Mouse (Mus musculus) heart, embryonic 13.5 days (tissue): ENCODE data around the gene Tab3. TPM values are rescaled to one million over a fixed set of nuclear protein-coding genes. Genes with fewer than 3 reads are reported as not detected.
A peak's percentile ranks its signal among the peaks of the same experiment; 100 is the strongest.

Source experiments
- ATAC-seq: fragments of 200-750 bp; cut with Nextera tagmentation; 2 replicates; pipeline ENCODE4 v1.8.0; 2017; ENCODE audit warnings: moderate TSS enrichment; ENCODE audit not compliant: insufficient number of reproducible peaks, low FRiP score, low TSS enrichment; ENCODE audit errors: extremely low read depth
- H3K27ac ChIP-seq: fragments of 300-500 bp; sonication (generic); replicated peaks from 2 replicates; pipeline ENCODE4 v1.5.1; 2015; ENCODE audit warnings: moderate library complexity, mild to moderate bottlenecking, inconsistent platforms
- H3K27me3 ChIP-seq: fragments of 300-500 bp; sonication (generic); replicated peaks from 2 replicates; pipeline ENCODE4 v1.6.1; 2015; ENCODE audit warnings: mild to moderate bottlenecking, inconsistent platforms
- H3K36me3 ChIP-seq: fragments of 300-500 bp; sonication (generic); 2 replicates; pipeline ENCODE4 v1.6.1; 2015; ENCODE audit warnings: mild to moderate bottlenecking, inconsistent platforms
- H3K4me1 ChIP-seq: fragments of 300-500 bp; sonication (generic); 2 replicates; pipeline ENCODE4 v1.6.1; 2015; ENCODE audit warnings: inconsistent platforms
- H3K4me2 ChIP-seq: fragments of 300-500 bp; sonication (generic); 2 replicates; pipeline ENCODE4 v1.6.1; 2015; ENCODE audit warnings: inconsistent platforms, mild to moderate bottlenecking, moderate library complexity
- H3K4me3 ChIP-seq: fragments of 300-500 bp; sonication (generic); 2 replicates; pipeline ENCODE4 v1.5.1; 2015; ENCODE audit warnings: moderate library complexity, mild to moderate bottlenecking, inconsistent platforms
- H3K9ac ChIP-seq: fragments of 300-500 bp; sonication (generic); 2 replicates; pipeline ENCODE4 v1.6.1; 2015; ENCODE audit warnings: inconsistent platforms, mild to moderate bottlenecking, moderate library complexity
- H3K9me3 ChIP-seq: fragments of 300-500 bp; sonication (generic); 2 replicates; pipeline ENCODE4 v1.6.1; 2016; ENCODE audit warnings: inconsistent platforms
- WGBS: fragments of 180-500 bp; shearing (Covaris S2); methylation state at CpG from one replicate; pipeline ENCODE4 v1.1.7; 2015; ENCODE audit warnings: mixed read lengths; 5-methylcytosine and 5-hydroxymethylcytosine counted together
- polyA plus RNA-seq: library from polyadenylated mRNA; unstranded; fragments of >200 nt; fragmentation: Nextera tagmentation; extraction: Ambion mirVana; gene quantifications from 2 replicates; pipeline ENCODE4 v1.2.1, GENCODE M21; 2015

Tab3 gene
- 2.6 and 3.6 TPM in 2 replicates for polyA plus RNA-seq

DNA sequence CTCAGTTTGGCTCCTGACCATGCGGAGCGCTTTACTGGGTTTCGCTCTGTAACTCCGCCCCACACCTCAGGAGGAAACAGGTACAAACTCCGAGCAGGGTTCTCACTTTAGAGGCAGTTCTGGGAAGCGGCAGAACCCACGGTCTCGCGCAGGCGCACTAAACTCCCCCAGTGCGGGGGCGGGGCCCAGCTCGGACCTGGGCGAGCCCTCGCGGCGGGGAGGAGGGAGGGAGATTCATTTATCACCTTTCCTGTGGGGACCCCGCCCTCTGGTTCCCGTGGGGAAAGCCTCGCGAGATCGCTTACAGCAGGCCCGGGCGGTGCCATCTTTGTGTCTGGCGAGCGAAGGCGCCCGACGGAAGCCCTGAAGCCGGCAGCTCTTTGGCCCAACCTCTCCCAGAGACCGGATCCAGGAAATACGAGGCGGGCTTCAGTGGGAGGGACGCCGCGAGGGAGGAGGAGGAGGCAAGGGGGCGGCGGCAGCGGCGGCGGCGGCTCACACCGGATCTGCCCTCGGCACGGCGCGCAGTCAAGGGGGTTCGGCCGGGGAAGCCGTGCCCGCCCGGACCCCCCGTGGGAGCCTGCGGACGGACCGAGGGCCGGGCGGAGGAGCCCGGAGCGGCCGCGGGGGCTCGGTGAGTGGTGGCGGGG, at the start of gene Tab3:
Tab3 (plus strand) TSS at position 491 of the 650 bp plus-strand sequence.
- WGBS = 13% methylated on average over 41 of the region's 64 CpGs
- Histone ChIP-seq H3K9ac (peak within 1 kb of the TSS; percentile 89), H3K4me3 (peak within 1 kb of the TSS; percentile 79), H3K27me3 (0 out of 2 replicates have a peak, but pooled peaks cover 5% of the 10 kb centered on the region), H3K9me3 (no peaks in the 10 kb centered on the region), H3K4me1 (peaks cover 17% of the 10 kb centered on the region), H3K27ac (peak within 1 kb of the TSS; percentile 71), H3K4me2 (peak within 1 kb of the TSS; percentile 72), H3K36me3 (no peaks in the 10 kb centered on the region)
- peak; percentile 98 for ATAC-seq

DNA sequence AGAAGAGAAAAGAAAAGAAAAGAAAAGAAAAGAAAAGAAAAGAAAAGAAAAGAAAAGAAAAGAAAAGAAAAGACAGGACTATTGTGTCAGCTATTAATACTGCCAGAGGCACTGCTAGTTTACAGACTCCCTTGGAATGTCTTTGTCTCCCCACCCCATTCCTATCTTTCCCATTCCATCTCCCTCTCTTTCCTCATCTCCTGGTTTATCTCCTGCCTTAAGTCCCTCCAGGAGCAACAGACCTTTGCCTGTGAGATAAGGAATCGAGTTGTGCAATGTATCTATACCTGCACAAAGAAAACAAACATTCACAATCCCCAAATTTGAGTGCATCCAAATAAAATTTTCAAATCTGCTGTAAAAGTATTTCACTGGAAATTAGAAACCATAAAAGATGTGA, 48.3 kb upstream of the Tab3 start:
- Histone ChIP-seq H3K4me3 (no peak overlapping the region), H3K27me3 (no peaks in the 10 kb centered on the region), H3K27ac (no peak overlapping the region), H3K36me3 (no peaks in the 10 kb centered on the region), H3K4me1 (no peaks in the 10 kb centered on the region), H3K9ac (no peak overlapping the region), H3K9me3 (no peaks in the 10 kb centered on the region), H3K4me2 (no peak overlapping the region)
- 13% methylated on average over 1 of the region's 1 CpGs for WGBS
- no peak for ATAC-seq

- no peaks in the 10 kb centered on the region for H3K36me3 ChIP-seq
- no peaks in the 10 kb centered on the region for H3K9me3 ChIP-seq
- H3K4me1 ChIP-seq = no peaks in the 10 kb centered on the region
- no peak for ATAC-seq
- no peak overlapping the region for H3K4me2 ChIP-seq
- 59% methylated on average over 5 of the region's 5 CpGs for WGBS
- no peak overlapping the region for H3K4me3 ChIP-seq
- H3K27me3 ChIP-seq = no peaks in the 10 kb centered on the region
- H3K9ac ChIP-seq = no peak overlapping the region
- H3K27ac ChIP-seq = no peak overlapping the region
Observed at GRCm38 (mm10) chrX:85526263-85527019, 47.4 kb upstream of the Tab3 start.

GRCm38 (mm10) chrX:85558931-85559330, 14.9 kb upstream of the Tab3 start:
- no peak overlapping the region for H3K27ac ChIP-seq
- H3K27me3 ChIP-seq = no peaks in the 10 kb centered on the region
- WGBS = 71% methylated on average over 2 of the region's 2 CpGs
- H3K36me3 ChIP-seq = no peaks in the 10 kb centered on the region
- no peaks in the 10 kb centered on the region for H3K4me1 ChIP-seq
- no peak overlapping the region for H3K4me3 ChIP-seq
- H3K9me3 ChIP-seq = no peaks in the 10 kb centered on the region
- H3K9ac ChIP-seq = no peak overlapping the region
- no peak overlapping the region for H3K4me2 ChIP-seq
- ATAC-seq = no peak

GRCm38 (mm10) chrX:85566256-85566655, 7.6 kb upstream of the Tab3 start:
- Histone ChIP-seq H3K27me3 (0 out of 2 replicates have a peak, but pooled peaks cover 5% of the 10 kb centered on the region), H3K4me1 (no peaks in the 10 kb centered on the region), H3K9me3 (no peaks in the 10 kb centered on the region), H3K36me3 (no peaks in the 10 kb centered on the region), H3K9ac (no peak overlapping the region), H3K4me2 (no peak overlapping the region), H3K27ac (no peak overlapping the region), H3K4me3 (no peak overlapping the region)
- 71% methylated on average over 4 of the region's 4 CpGs for WGBS
- no peak for ATAC-seq

DNA sequence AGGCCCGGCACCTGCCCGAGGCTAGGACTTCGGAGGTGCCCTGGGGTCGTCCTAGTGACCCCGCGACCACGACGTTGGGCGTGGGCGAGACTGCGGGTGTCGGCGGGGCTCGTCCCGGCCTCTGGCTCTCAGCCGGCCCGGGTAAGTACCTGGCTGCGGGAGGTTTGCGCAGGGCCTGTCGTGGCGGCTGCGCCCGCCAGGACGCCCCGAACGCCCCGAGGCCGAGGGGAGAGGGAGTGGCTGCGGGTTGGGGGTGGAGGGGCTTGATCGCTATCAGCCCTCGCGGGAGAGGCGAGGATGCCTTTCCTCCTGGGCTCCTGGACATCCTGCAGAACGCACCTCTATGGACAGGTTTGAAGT, 340 bp downstream of the Tab3 start:
- 5% methylated on average over 13 of the region's 34 CpGs for WGBS
- peaks cover 17% of the 10 kb centered on the region for H3K4me1 ChIP-seq
- no peaks in the 10 kb centered on the region for H3K9me3 ChIP-seq
- peak overlapping the region; percentile 72 for H3K4me2 ChIP-seq
- peak overlapping the region; percentile 79 for H3K4me3 ChIP-seq
- peak overlapping the region; percentile 71 for H3K27ac ChIP-seq
- 0 out of 2 replicates have a peak, but pooled peaks cover 5% of the 10 kb centered on the region for H3K27me3 ChIP-seq
- peak; percentile 14; the same call in 1 of the 2 replicates for ATAC-seq
- H3K36me3 ChIP-seq = no peaks in the 10 kb centered on the region
- peak overlapping the region; percentile 89 for H3K9ac ChIP-seq

- WGBS = 26% methylated on average over 6 of the region's 6 CpGs
- Histone ChIP-seq H3K9ac (no peak overlapping the region), H3K27ac (0 out of 2 replicates have a peak overlapping the region, but pooled peaks have one; percentile 15), H3K4me3 (peak overlapping the region; percentile 8; the same call in 1 of the 2 replicates), H3K4me2 (peak overlapping the region; percentile 35), H3K9me3 (no peaks in the 10 kb centered on the region), H3K36me3 (no peaks in the 10 kb centered on the region), H3K4me1 (peaks cover 17% of the 10 kb centered on the region), H3K27me3 (no peaks in the 10 kb centered on the region)
- ATAC-seq = no peak
Observed at GRCm38 (mm10) chrX:85576310-85576709, 2.5 kb downstream of the Tab3 start.

- ATAC-seq = no peak
- Histone ChIP-seq H3K9ac (no peak overlapping the region), H3K9me3 (no peaks in the 10 kb centered on the region), H3K4me1 (peaks cover 13% of the 10 kb centered on the region; the same call in 1 of the 2 replicates), H3K27ac (no peak overlapping the region), H3K4me2 (no peak overlapping the region), H3K36me3 (no peaks in the 10 kb centered on the region), H3K27me3 (no peaks in the 10 kb centered on the region), H3K4me3 (no peak overlapping the region)
- 47% methylated on average over 2 of the region's 2 CpGs for WGBS
Observed at GRCm38 (mm10) chrX:85580768-85581167, 6.9 kb downstream of the Tab3 start.

- Histone ChIP-seq H3K4me3 (no peak overlapping the region), H3K27ac (no peak overlapping the region), H3K27me3 (no peaks in the 10 kb centered on the region), H3K4me2 (no peak overlapping the region), H3K9ac (no peak overlapping the region), H3K4me1 (0 out of 2 replicates have a peak, but pooled peaks cover 3% of the 10 kb centered on the region), H3K9me3 (no peaks in the 10 kb centered on the region), H3K36me3 (no peaks in the 10 kb centered on the region)
- 50% methylated on average over 1 of the region's 1 CpGs for WGBS
- no peak for ATAC-seq
Observed at GRCm38 (mm10) chrX:85582517-85582916, 8.7 kb downstream of the Tab3 start.

GRCm38 (mm10) chrX:85585575-85585974, 11.8 kb downstream of the Tab3 start:
- Histone ChIP-seq H3K9ac (no peak overlapping the region), H3K4me1 (0 out of 2 replicates have a peak, but pooled peaks cover 2% of the 10 kb centered on the region), H3K9me3 (no peaks in the 10 kb centered on the region), H3K4me3 (no peak overlapping the region), H3K36me3 (no peaks in the 10 kb centered on the region), H3K27ac (no peak overlapping the region), H3K27me3 (no peaks in the 10 kb centered on the region), H3K4me2 (no peak overlapping the region)
- no peak for ATAC-seq

DNA sequence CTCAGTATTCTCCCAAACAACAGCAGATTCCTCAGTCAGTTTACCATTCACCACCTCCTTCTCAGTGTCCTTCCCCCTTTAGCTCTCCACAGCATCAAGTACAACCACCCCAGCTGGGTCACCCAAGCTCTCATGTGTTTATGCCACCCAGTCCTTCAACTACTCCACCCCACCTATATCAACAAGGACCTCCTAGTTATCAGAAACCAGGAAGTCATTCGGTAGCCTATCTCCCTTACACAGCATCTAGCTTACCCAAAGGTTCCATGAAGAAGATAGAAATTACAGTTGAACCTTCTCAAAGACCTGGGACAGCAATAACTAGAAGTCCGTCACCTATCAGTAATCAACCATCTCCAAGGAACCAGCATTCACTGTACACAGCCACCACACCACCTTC, 40.9 kb downstream of the Tab3 start:
- WGBS = 78% methylated on average over 2 of the region's 2 CpGs
- H3K4me1 ChIP-seq = peaks cover 5% of the 10 kb centered on the region; the same call in 1 of the 2 replicates
- no peak for ATAC-seq
- H3K9ac ChIP-seq = no peak overlapping the region
- no peak overlapping the region for H3K4me2 ChIP-seq
- no peaks in the 10 kb centered on the region for H3K9me3 ChIP-seq
- H3K27ac ChIP-seq = no peak overlapping the region
- no peaks in the 10 kb centered on the region for H3K27me3 ChIP-seq
- H3K4me3 ChIP-seq = no peak overlapping the region
- H3K36me3 ChIP-seq = peaks cover 17% of the 10 kb centered on the region
